Mouse (Mus musculus) neural tube, embryonic 15.5 days (tissue): ENCODE measurements around the gene Gm27029. TPM values are rescaled to one million over a fixed set of nuclear protein-coding genes. Genes with fewer than 3 reads are reported as not detected.
A peak's percentile ranks its signal among the peaks of the same experiment; 100 is the strongest.

Source experiments
- ATAC-seq: fragments of 200-750 bp; cut with Nextera tagmentation; 2 replicates; pipeline ENCODE4 v1.8.0; 2017; ENCODE audit warnings: mild to moderate bottlenecking, moderate TSS enrichment, moderate library complexity; ENCODE audit not compliant: low FRiP score
- H3K27ac ChIP-seq: fragments of 300-500 bp; sonication (generic); replicated peaks from 2 replicates; pipeline ENCODE4 v1.5.1; 2015; ENCODE audit warnings: mild to moderate bottlenecking, inconsistent platforms
- H3K27me3 ChIP-seq: fragments of 300-500 bp; sonication (generic); replicated peaks from 2 replicates; pipeline ENCODE4 v1.6.1; 2015; ENCODE audit warnings: inconsistent platforms
- H3K36me3 ChIP-seq: fragments of 300-500 bp; sonication (generic); 2 replicates; pipeline ENCODE4 v1.6.1; 2015; ENCODE audit warnings: inconsistent platforms
- H3K4me1 ChIP-seq: fragments of 300-500 bp; sonication (generic); 2 replicates; pipeline ENCODE4 v1.6.1; 2015; ENCODE audit warnings: inconsistent platforms
- H3K4me2 ChIP-seq: fragments of 300-500 bp; sonication (generic); 2 replicates; pipeline ENCODE4 v1.6.1; 2015; ENCODE audit warnings: inconsistent platforms, mild to moderate bottlenecking, moderate library complexity
- H3K4me3 ChIP-seq: fragments of 300-500 bp; sonication (generic); replicated peaks from 2 replicates; pipeline ENCODE4 v1.5.1; 2015; ENCODE audit warnings: mild to moderate bottlenecking, inconsistent platforms
- H3K9ac ChIP-seq: fragments of 300-500 bp; sonication (generic); replicated peaks from 2 replicates; pipeline ENCODE4 v1.6.1; 2015; ENCODE audit warnings: mild to moderate bottlenecking, inconsistent platforms
- H3K9me3 ChIP-seq: fragments of 300-500 bp; sonication (generic); replicated peaks from 2 replicates; pipeline ENCODE4 v1.6.1; 2016; ENCODE audit warnings: inconsistent platforms
- WGBS: fragments of 180-500 bp; shearing (Covaris S2); methylation state at CpG from one replicate; pipeline ENCODE4 v1.1.7; 2015; ENCODE audit warnings: mixed read lengths; 5-methylcytosine and 5-hydroxymethylcytosine counted together
- polyA plus RNA-seq: library from polyadenylated mRNA; unstranded; fragments of >200 nt; fragmentation: Nextera tagmentation; extraction: Ambion mirVana; gene quantifications from 2 replicates; pipeline ENCODE4 v1.2.1, GENCODE M21; 2015

Gene Gm27029
- polyA plus RNA-seq, 1 experiment from 2014 or later = 10.6 TPM

- ATAC-seq = peak; percentile 79
- peaks cover 62% of the 10 kb centered on the region for H3K4me1 ChIP-seq
- no peaks in the 10 kb centered on the region for H3K9me3 ChIP-seq
- WGBS = 2% methylated on average over 60 of the region's 60 CpGs
- H3K27ac ChIP-seq = peak within 1 kb of the TSS; percentile 92
- peak within 1 kb of the TSS; percentile 82 for H3K4me2 ChIP-seq
- peak within 1 kb of the TSS; percentile 96 for H3K4me3 ChIP-seq
- no peaks in the 10 kb centered on the region for H3K27me3 ChIP-seq
- peaks cover 29% of the 10 kb centered on the region for H3K36me3 ChIP-seq
- H3K9ac ChIP-seq = peak within 1 kb of the TSS; percentile 97
These were observed 41.4 kb upstream of the Gm27029 start, which contains the start of gene Vat1 for GRCm38 (mm10) chr11:101465869-101466551. Gene Vat1 (minus strand): TSS chr11:101466230.

- Histone ChIP-seq H3K36me3 (peaks cover 28% of the 10 kb centered on the region), H3K27ac (peak overlapping the region; percentile 92), H3K4me1 (peaks cover 62% of the 10 kb centered on the region), H3K4me2 (peak overlapping the region; percentile 82), H3K27me3 (no peaks in the 10 kb centered on the region), H3K9ac (peak overlapping the region; percentile 97), H3K4me3 (peak overlapping the region; percentile 96), H3K9me3 (no peaks in the 10 kb centered on the region)
- ATAC-seq = peak; percentile 49
- WGBS = under 1% methylated on average over 51 of the region's 51 CpGs
These were observed 40.7 kb upstream of the Gm27029 start for GRCm38 (mm10) chr11:101465101-101465868.

GRCm38 (mm10) chr11:101464211-101465100, 39.9 kb upstream of the Gm27029 start, which contains the start of gene Rnd2:
Gene Rnd2 (plus strand): TSS chr11:101464999.
- Histone ChIP-seq H3K9me3 (no peaks in the 10 kb centered on the region), H3K27me3 (no peaks in the 10 kb centered on the region), H3K4me3 (peak within 1 kb of the TSS; percentile 96), H3K9ac (peak within 1 kb of the TSS; percentile 97), H3K4me1 (peaks cover 56% of the 10 kb centered on the region), H3K36me3 (peaks cover 34% of the 10 kb centered on the region), H3K4me2 (peak within 1 kb of the TSS; percentile 82), H3K27ac (peak within 1 kb of the TSS; percentile 92)
- 12% methylated on average over 12 of the region's 12 CpGs for WGBS
- ATAC-seq = no peak

GRCm38 (mm10) chr11:101462583-101463440, 38.2 kb upstream of the Gm27029 start:
- H3K9me3 ChIP-seq = no peaks in the 10 kb centered on the region
- H3K36me3 ChIP-seq = peaks cover 49% of the 10 kb centered on the region
- no peaks in the 10 kb centered on the region for H3K27me3 ChIP-seq
- H3K4me3 ChIP-seq = peak overlapping the region; percentile 96
- 30% methylated on average over 13 of the region's 13 CpGs for WGBS
- H3K9ac ChIP-seq = peak overlapping the region; percentile 97; the same call in 1 of the 2 replicates
- no peak overlapping the region for H3K27ac ChIP-seq
- peak overlapping the region; percentile 82 for H3K4me2 ChIP-seq
- ATAC-seq = no peak
- peaks cover 47% of the 10 kb centered on the region for H3K4me1 ChIP-seq

- H3K27me3 ChIP-seq = no peaks in the 10 kb centered on the region
- no peak overlapping the region for H3K4me2 ChIP-seq
- no peak overlapping the region for H3K4me3 ChIP-seq
- no peak overlapping the region for H3K27ac ChIP-seq
- H3K9ac ChIP-seq = no peak overlapping the region
- peaks cover 55% of the 10 kb centered on the region for H3K36me3 ChIP-seq
- WGBS = 63% methylated on average over 14 of the region's 14 CpGs
- peaks cover 41% of the 10 kb centered on the region for H3K4me1 ChIP-seq
- ATAC-seq = no peak
- H3K9me3 ChIP-seq = no peaks in the 10 kb centered on the region
These were observed 37.5 kb upstream of the Gm27029 start for GRCm38 (mm10) chr11:101462141-101462540.

GRCm38 (mm10) chr11:101460321-101460720, 35.7 kb upstream of the Gm27029 start:
- ATAC-seq = no peak
- Histone ChIP-seq H3K9me3 (no peaks in the 10 kb centered on the region), H3K4me1 (peaks cover 30% of the 10 kb centered on the region), H3K27ac (no peak overlapping the region), H3K9ac (no peak overlapping the region), H3K27me3 (no peaks in the 10 kb centered on the region), H3K36me3 (peaks cover 59% of the 10 kb centered on the region), H3K4me3 (no peak overlapping the region), H3K4me2 (no peak overlapping the region)
- WGBS = 90% methylated on average over 15 of the region's 15 CpGs

- Histone ChIP-seq H3K9ac (no peak overlapping the region), H3K27ac (no peak overlapping the region), H3K9me3 (no peaks in the 10 kb centered on the region), H3K4me3 (no peak overlapping the region), H3K4me2 (no peak overlapping the region), H3K4me1 (peaks cover 26% of the 10 kb centered on the region), H3K27me3 (no peaks in the 10 kb centered on the region), H3K36me3 (peaks cover 59% of the 10 kb centered on the region)
- no peak for ATAC-seq
- 48% methylated on average over 6 of the region's 6 CpGs for WGBS
These were observed 35.1 kb upstream of the Gm27029 start for GRCm38 (mm10) chr11:101459716-101460115.

- Histone ChIP-seq H3K4me3 (no peak overlapping the region), H3K27ac (no peak overlapping the region), H3K36me3 (peaks cover 59% of the 10 kb centered on the region), H3K9ac (no peak overlapping the region), H3K9me3 (no peaks in the 10 kb centered on the region), H3K4me2 (no peak overlapping the region), H3K4me1 (peaks cover 11% of the 10 kb centered on the region), H3K27me3 (no peaks in the 10 kb centered on the region)
- WGBS = 85% methylated on average over 12 of the region's 12 CpGs
- ATAC-seq = no peak
These were observed 33.6 kb upstream of the Gm27029 start for GRCm38 (mm10) chr11:101458217-101458616.

GRCm38 (mm10) chr11:101457631-101458030, 33.0 kb upstream of the Gm27029 start:
- Histone ChIP-seq H3K27ac (no peak overlapping the region), H3K4me3 (no peak overlapping the region), H3K27me3 (no peaks in the 10 kb centered on the region), H3K4me1 (peaks cover 6% of the 10 kb centered on the region), H3K9ac (no peak overlapping the region), H3K36me3 (peaks cover 56% of the 10 kb centered on the region), H3K4me2 (no peak overlapping the region), H3K9me3 (no peaks in the 10 kb centered on the region)
- ATAC-seq = no peak
- 88% methylated on average over 9 of the region's 9 CpGs for WGBS

GRCm38 (mm10) chr11:101455627-101456026, 31.0 kb upstream of the Gm27029 start:
- Histone ChIP-seq H3K4me3 (no peak overlapping the region), H3K4me1 (no peaks in the 10 kb centered on the region), H3K36me3 (peaks cover 37% of the 10 kb centered on the region), H3K27me3 (no peaks in the 10 kb centered on the region), H3K9ac (no peak overlapping the region), H3K27ac (no peak overlapping the region), H3K4me2 (no peak overlapping the region), H3K9me3 (no peaks in the 10 kb centered on the region)
- no peak for ATAC-seq
- 92% methylated on average over 7 of the region's 7 CpGs for WGBS
